Mouse (Mus musculus): Measurements from ENCODE around the gene Olfr541. TPM values are rescaled to one million over a fixed set of nuclear protein-coding genes. Genes with fewer than 3 reads are reported as not detected.
"Not testable (repeated sequence)": the region's sequence is repeated elsewhere in the genome, so short reads cannot be mapped to it uniquely, and the experiment has no call there.

The Olfr541 gene
- polyA plus RNA-seq (2016; fragmentation: Nextera tagmentation; extraction: Ambion mirVana), result not detected in 2 replicates

- no peaks in the 10 kb centered on the region for H3K9me3 ChIP-seq (replicated peaks)
Measured at GRCm38 (mm10) chr7:140696967-140697366, at the start of gene Olfr541. Olfr541 (plus strand) TSS chr7:140697267.

GRCm38 (mm10) chr7:140659630-140660029 is 37.4 kb upstream of the Olfr541 start, which contains the start of gene Olfr539:
Olfr539 (plus strand) TSS chr7:140659930.
- no peak within 1 kb of the TSS for H3K4me2 ChIP-seq
- no peaks in the 10 kb centered on the region for H3K9me3 ChIP-seq (replicated peaks)
- H3K9ac ChIP-seq, result no peak within 1 kb of the TSS
- H3K4me1 ChIP-seq, result no peaks in the 10 kb centered on the region
- ATAC-seq, result no peak
- no peak within 1 kb of the TSS for H3K4me3 ChIP-seq
- no peaks in the 10 kb centered on the region for H3K27me3 ChIP-seq (replicated peaks)
- no peak within 1 kb of the TSS for H3K27ac ChIP-seq
- WGBS (ENCODE audit: insufficient replicate concordance), result 51% methylated on average over 4 of the region's 4 CpGs
- no peaks in the 10 kb centered on the region for H3K36me3 ChIP-seq

More at GRCm38 (mm10) chr7:140696967-140697366, at the start of gene Olfr541:
- Histone ChIP-seq H3K27me3 (replicated peaks) (no peaks in the 10 kb centered on the region), H3K9ac (no peak within 1 kb of the TSS), H3K4me1 (no peaks in the 10 kb centered on the region), H3K36me3 (no peaks in the 10 kb centered on the region), H3K27ac (no peak within 1 kb of the TSS), H3K4me2 (no peak within 1 kb of the TSS), H3K4me3 (no peak within 1 kb of the TSS)
- no peak for ATAC-seq

GRCm38 (mm10) chr7:140670693-140671092 is 26.4 kb upstream of the Olfr541 start:
- WGBS (ENCODE audit: insufficient replicate concordance), result 60% methylated on average over 3 of the region's 3 CpGs
- H3K27ac ChIP-seq; H3K36me3 ChIP-seq; H3K4me2 ChIP-seq; H3K27me3 ChIP-seq (replicated peaks); ATAC-seq; H3K9ac ChIP-seq; H3K4me1 ChIP-seq; H3K9me3 ChIP-seq (replicated peaks); H3K4me3 ChIP-seq: not testable (repeated sequence)

GRCm38 (mm10) chr7:140675863-140676262 is 21.2 kb upstream of the Olfr541 start:
- no peaks in the 10 kb centered on the region; the same call in 1 of the 2 replicates for H3K9me3 ChIP-seq (replicated peaks)
- H3K27me3 ChIP-seq (replicated peaks), result no peaks in the 10 kb centered on the region
- no peak overlapping the region for H3K9ac ChIP-seq
- no peaks in the 10 kb centered on the region for H3K36me3 ChIP-seq
- H3K4me2 ChIP-seq, result no peak overlapping the region
- H3K4me1 ChIP-seq, result no peaks in the 10 kb centered on the region
- WGBS (ENCODE audit: insufficient replicate concordance), result 6% methylated on average over 6 of the region's 6 CpGs
- H3K4me3 ChIP-seq, result no peak overlapping the region
- no peak overlapping the region for H3K27ac ChIP-seq
- no peak for ATAC-seq

GRCm38 (mm10) chr7:140679591-140679990 is 17.5 kb upstream of the Olfr541 start:
- not testable (repeated sequence) for H3K4me3 ChIP-seq; H3K9me3 ChIP-seq (replicated peaks); H3K4me2 ChIP-seq; H3K9ac ChIP-seq; H3K4me1 ChIP-seq; H3K27ac ChIP-seq; H3K36me3 ChIP-seq; ATAC-seq; H3K27me3 ChIP-seq (replicated peaks)
- 49% methylated on average over 4 of the region's 4 CpGs for WGBS (ENCODE audit: insufficient replicate concordance)

- H3K36me3 ChIP-seq, result no peaks in the 10 kb centered on the region
- H3K27ac ChIP-seq, result no peak within 1 kb of the TSS
- no peak within 1 kb of the TSS for H3K4me2 ChIP-seq
- no peaks in the 10 kb centered on the region; the same call in 1 of the 2 replicates for H3K9me3 ChIP-seq (replicated peaks)
- no peaks in the 10 kb centered on the region for H3K4me1 ChIP-seq
- ATAC-seq, result no peak
- 64% methylated on average over 1 of the region's 1 CpGs for WGBS (ENCODE audit: insufficient replicate concordance)
- H3K9ac ChIP-seq, result no peak within 1 kb of the TSS
- H3K27me3 ChIP-seq (replicated peaks), result no peaks in the 10 kb centered on the region
- H3K4me3 ChIP-seq, result no peak within 1 kb of the TSS
Measured at GRCm38 (mm10) chr7:140681651-140682050, 15.4 kb upstream of the Olfr541 start, which contains the start of gene Olfr45. Olfr45 (plus strand) TSS chr7:140681951.

- no peak for ATAC-seq
- H3K36me3 ChIP-seq, result no peaks in the 10 kb centered on the region
- no peak overlapping the region for H3K4me2 ChIP-seq
- no peak overlapping the region for H3K27ac ChIP-seq
- H3K9ac ChIP-seq, result no peak overlapping the region
- no peaks in the 10 kb centered on the region for H3K9me3 ChIP-seq (replicated peaks)
- H3K27me3 ChIP-seq (replicated peaks), result no peaks in the 10 kb centered on the region
- H3K4me3 ChIP-seq, result no peak overlapping the region
- 61% methylated on average over 2 of the region's 2 CpGs for WGBS (ENCODE audit: insufficient replicate concordance)
- no peaks in the 10 kb centered on the region for H3K4me1 ChIP-seq
Measured at GRCm38 (mm10) chr7:140706348-140706747, 9.3 kb downstream of the Olfr541 start.

GRCm38 (mm10) chr7:140707536-140708284 is 10.6 kb downstream of the Olfr541 start:
- Histone ChIP-seq H3K27ac (no peak overlapping the region), H3K4me2 (no peak overlapping the region), H3K27me3 (replicated peaks) (no peaks in the 10 kb centered on the region), H3K36me3 (no peaks in the 10 kb centered on the region), H3K4me3 (no peak overlapping the region), H3K9ac (no peak overlapping the region), H3K4me1 (no peaks in the 10 kb centered on the region), H3K9me3 (replicated peaks) (no peaks in the 10 kb centered on the region)
- WGBS (ENCODE audit: insufficient replicate concordance), result 58% methylated on average over 6 of the region's 6 CpGs
- no peak for ATAC-seq

- ATAC-seq, result no peak
- Histone ChIP-seq H3K4me2 (no peak overlapping the region), H3K36me3 (no peaks in the 10 kb centered on the region), H3K27me3 (replicated peaks) (no peaks in the 10 kb centered on the region), H3K27ac (no peak overlapping the region), H3K9me3 (replicated peaks) (no peaks in the 10 kb centered on the region), H3K9ac (no peak overlapping the region), H3K4me3 (no peak overlapping the region), H3K4me1 (no peaks in the 10 kb centered on the region)
- WGBS (ENCODE audit: insufficient replicate concordance), result 54% methylated on average over 7 of the region's 7 CpGs
Measured at GRCm38 (mm10) chr7:140717155-140718055, 20.3 kb downstream of the Olfr541 start.

GRCm38 (mm10) chr7:140721095-140721494 is 24.0 kb downstream of the Olfr541 start:
- ATAC-seq, result no peak
- Histone ChIP-seq H3K27me3 (replicated peaks) (no peaks in the 10 kb centered on the region), H3K9ac (no peak overlapping the region), H3K4me3 (no peak overlapping the region), H3K4me2 (no peak overlapping the region), H3K9me3 (replicated peaks) (no peaks in the 10 kb centered on the region), H3K4me1 (no peaks in the 10 kb centered on the region), H3K36me3 (no peaks in the 10 kb centered on the region), H3K27ac (no peak overlapping the region)
- WGBS (ENCODE audit: insufficient replicate concordance), result 44% methylated on average over 6 of the region's 6 CpGs

- no peaks in the 10 kb centered on the region for H3K36me3 ChIP-seq
- H3K4me2 ChIP-seq, result no peak overlapping the region
- H3K9me3 ChIP-seq (replicated peaks), result no peaks in the 10 kb centered on the region
- no peak for ATAC-seq
- H3K27me3 ChIP-seq (replicated peaks), result no peaks in the 10 kb centered on the region
- H3K27ac ChIP-seq, result no peak overlapping the region
- no peak overlapping the region for H3K9ac ChIP-seq
- H3K4me3 ChIP-seq, result no peak overlapping the region
- no peaks in the 10 kb centered on the region for H3K4me1 ChIP-seq
Measured at GRCm38 (mm10) chr7:140725558-140725957, 28.5 kb downstream of the Olfr541 start.

GRCm38 (mm10) chr7:140733162-140733561 is 36.1 kb downstream of the Olfr541 start:
- Histone ChIP-seq H3K9ac (no peak overlapping the region), H3K27me3 (replicated peaks) (no peaks in the 10 kb centered on the region), H3K4me1 (no peaks in the 10 kb centered on the region), H3K36me3 (no peaks in the 10 kb centered on the region), H3K9me3 (replicated peaks) (no peaks in the 10 kb centered on the region), H3K4me2 (no peak overlapping the region), H3K27ac (no peak overlapping the region), H3K4me3 (no peak overlapping the region)
- 51% methylated on average over 2 of the region's 2 CpGs for WGBS (ENCODE audit: insufficient replicate concordance)
- no peak for ATAC-seq

All from liver, embryonic 12.5 days (tissue).